Mouse (Mus musculus): ENCODE measurements around the gene Ifit3.
"Not testable (repeated sequence)": the region's sequence is repeated elsewhere in the genome, so short reads cannot be mapped to it uniquely, and the experiment has no call there.

DNA sequence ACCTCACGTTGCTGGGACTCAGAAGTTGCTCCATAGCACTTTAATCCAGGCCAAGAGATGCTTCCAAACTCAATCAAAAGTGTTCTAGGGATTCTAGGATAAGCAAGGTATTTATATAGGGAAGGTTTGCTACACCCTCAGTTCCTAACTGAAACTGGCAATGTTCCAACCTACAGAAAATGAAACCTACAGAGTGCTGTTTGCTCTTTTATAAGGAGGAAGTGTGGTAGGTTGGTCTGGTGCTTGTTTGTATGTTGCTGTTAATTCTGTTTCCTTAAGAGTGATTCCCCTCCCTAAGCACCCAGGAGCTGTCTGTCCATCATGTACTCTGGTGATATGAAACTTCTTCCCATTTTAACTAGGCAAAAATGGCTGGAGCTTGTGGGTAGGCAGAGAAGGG, 18.6 kb downstream of the Ifit3 start, which contains the start of gene Ifit1bl1:
- not testable (repeated sequence) for TF ChIP-seq CTCF, EP300 (IDR thresholded peaks at IDR 0.05; ENCODE audit: low read depth)

Data from liver, embryonic 14.5 days (tissue).